Mouse (Mus musculus) hindbrain, embryonic 14.5 days (tissue): Measurements from ENCODE around the gene Cacna1s. TPM values are rescaled to one million over a fixed set of nuclear protein-coding genes. Genes with fewer than 3 reads are reported as not detected.

Source experiments
- ATAC-seq: fragments of 200-750 bp; cut with Nextera tagmentation; 2 replicates; pipeline ENCODE4 v1.8.0; 2017; ENCODE audit warnings: moderate number of reproducible peaks, mild to moderate bottlenecking, moderate TSS enrichment, moderate library complexity; ENCODE audit not compliant: low FRiP score
- DNase-seq: peaks from one replicate; pipeline ENCODE4 v3.0.0-alpha.2; 2015; ENCODE audit warnings: low spot score
- H3K27ac ChIP-seq: fragments of 300-500 bp; sonication (generic); 2 replicates; pipeline ENCODE4 v1.5.1; 2014; ENCODE audit warnings: mild to moderate bottlenecking, moderate library complexity
- H3K27me3 ChIP-seq: fragments of 300-500 bp; sonication (generic); 2 replicates; pipeline ENCODE4 v1.6.1; 2014; ENCODE audit warnings: mild to moderate bottlenecking, low read length, mixed read lengths; ENCODE audit not compliant: control insufficient read depth, insufficient read depth
- H3K36me3 ChIP-seq: fragments of 300-500 bp; sonication (generic); replicated peaks from 2 replicates; pipeline ENCODE4 v1.6.1; 2014; ENCODE audit not compliant: control insufficient read depth, insufficient read depth
- H3K4me1 ChIP-seq: fragments of 300-500 bp; sonication (generic); replicated peaks from 2 replicates; pipeline ENCODE4 v1.6.1; 2014; ENCODE audit warnings: antibody characterized with exemption, low read length, mixed read lengths; ENCODE audit not compliant: control insufficient read depth, insufficient read depth
- H3K4me2 ChIP-seq: fragments of 300-500 bp; sonication (generic); replicated peaks from 2 replicates; pipeline ENCODE4 v1.6.1; 2014; ENCODE audit warnings: mild to moderate bottlenecking, moderate library complexity
- H3K4me3 ChIP-seq: fragments of 300-500 bp; sonication (generic); replicated peaks from 2 replicates; pipeline ENCODE4 v1.5.1; 2014; ENCODE audit warnings: mild to moderate bottlenecking, low read length
- H3K9ac ChIP-seq: fragments of 300-500 bp; sonication (generic); 2 replicates; pipeline ENCODE4 v1.6.1; 2014
- H3K9me3 ChIP-seq: fragments of 300-500 bp; sonication (generic); 2 replicates; pipeline ENCODE4 v1.6.1; 2016; ENCODE audit warnings: low read length; ENCODE audit not compliant: control insufficient read depth
- WGBS: fragments of 180-500 bp; shearing (Covaris S2); extraction: QIAGEN DNeasy Blood & Tissue Kit; methylation state at CpG from one replicate; pipeline ENCODE4 v1.1.7; 2014; 5-methylcytosine and 5-hydroxymethylcytosine counted together
- polyA plus RNA-seq: library from polyadenylated mRNA; unstranded; fragments of >200 nt; fragmentation: Nextera tagmentation; extraction: Ambion mirVana; gene quantifications from 2 replicates; pipeline ENCODE4 v1.2.1, GENCODE M21; 2014

Gene Cacna1s
- polyA plus RNA-seq, 1 experiment from 2014 or later: 0.17 TPM

- peaks cover 27% of the 10 kb centered on the region for H3K4me1 ChIP-seq
- peak overlapping the region; percentile 93 for H3K4me3 ChIP-seq
- no peaks in the 10 kb centered on the region for H3K36me3 ChIP-seq
- peak overlapping the region; percentile 100 for H3K9ac ChIP-seq
- whole genome bisulfite sequencing: 48% methylated on average over 3 of the region's 3 CpGs
- DNase-seq (no peak), ATAC-seq (no peak)
- H3K27me3 ChIP-seq: no peaks in the 10 kb centered on the region
- H3K27ac ChIP-seq: no peak overlapping the region
- H3K9me3 ChIP-seq: no peaks in the 10 kb centered on the region
- peak overlapping the region; percentile 76 for H3K4me2 ChIP-seq
Measured at GRCm38 (mm10) chr1:136130107-136130506, 77.6 kb downstream of the Cacna1s start.

- Histone ChIP-seq H3K4me1 (peaks cover 36% of the 10 kb centered on the region), H3K4me2 (peak within 1 kb of the TSS; percentile 76)
Measured at GRCm38 (mm10) chr1:136130951-136131558, 78.5 kb downstream of the Cacna1s start, which contains the start of gene Kif21b. Gene Kif21b (plus strand): TSS chr1:136131389.

GRCm38 (mm10) chr1:136131603-136132291 lies 79.2 kb downstream of the Cacna1s start:
- DNase-seq (peak; percentile 60), ATAC-seq (peak; percentile 49)
- Histone ChIP-seq H3K27me3 (no peaks in the 10 kb centered on the region), H3K4me3 (peak overlapping the region; percentile 93), H3K36me3 (no peaks in the 10 kb centered on the region), H3K9me3 (no peaks in the 10 kb centered on the region), H3K27ac (peak overlapping the region; percentile 96), H3K4me1 (peaks cover 43% of the 10 kb centered on the region), H3K4me2 (peak overlapping the region; percentile 76), H3K9ac (peak overlapping the region; percentile 100)
- WGBS: under 1% methylated on average over 38 of the region's 43 CpGs

More at GRCm38 (mm10) chr1:136130951-136131558, 78.5 kb downstream of the Cacna1s start, which contains the start of gene Kif21b:
- H3K27me3 ChIP-seq: no peaks in the 10 kb centered on the region
- peak; percentile 93 for ATAC-seq
- H3K36me3 ChIP-seq: no peaks in the 10 kb centered on the region
- peak within 1 kb of the TSS; percentile 100 for H3K9ac ChIP-seq
- H3K4me3 ChIP-seq: peak within 1 kb of the TSS; percentile 93
- WGBS: 1% methylated on average over 38 of the region's 42 CpGs
- peak; percentile 92 for DNase-seq
- peak within 1 kb of the TSS; percentile 96 for H3K27ac ChIP-seq
- no peaks in the 10 kb centered on the region for H3K9me3 ChIP-seq

- H3K4me1 ChIP-seq: peaks cover 51% of the 10 kb centered on the region
- H3K36me3 ChIP-seq: no peaks in the 10 kb centered on the region
- peak; percentile 9; the same call in 1 of the 2 replicates for ATAC-seq
Measured at GRCm38 (mm10) chr1:136132386-136133201, 80.0 kb downstream of the Cacna1s start.

GRCm38 (mm10) chr1:136133570-136134240 lies 81.2 kb downstream of the Cacna1s start:
- Histone ChIP-seq H3K9me3 (no peaks in the 10 kb centered on the region), H3K4me2 (peak overlapping the region; percentile 76), H3K9ac (peak overlapping the region; percentile 100), H3K36me3 (no peaks in the 10 kb centered on the region), H3K27ac (peak overlapping the region; percentile 96), H3K4me1 (peaks cover 63% of the 10 kb centered on the region), H3K4me3 (peak overlapping the region; percentile 93), H3K27me3 (no peaks in the 10 kb centered on the region)
- DNase-seq (no peak), ATAC-seq (no peak)
- 28% methylated on average over 13 of the region's 13 CpGs for WGBS

More at GRCm38 (mm10) chr1:136132386-136133201, 80.0 kb downstream of the Cacna1s start:
- peak; percentile 57 for DNase-seq
- Histone ChIP-seq H3K27ac (peak overlapping the region; percentile 96), H3K4me2 (peak overlapping the region; percentile 76), H3K9me3 (no peaks in the 10 kb centered on the region), H3K4me3 (peak overlapping the region; percentile 93), H3K27me3 (no peaks in the 10 kb centered on the region), H3K9ac (peak overlapping the region; percentile 100)
- WGBS: 23% methylated on average over 10 of the region's 10 CpGs

DNA sequence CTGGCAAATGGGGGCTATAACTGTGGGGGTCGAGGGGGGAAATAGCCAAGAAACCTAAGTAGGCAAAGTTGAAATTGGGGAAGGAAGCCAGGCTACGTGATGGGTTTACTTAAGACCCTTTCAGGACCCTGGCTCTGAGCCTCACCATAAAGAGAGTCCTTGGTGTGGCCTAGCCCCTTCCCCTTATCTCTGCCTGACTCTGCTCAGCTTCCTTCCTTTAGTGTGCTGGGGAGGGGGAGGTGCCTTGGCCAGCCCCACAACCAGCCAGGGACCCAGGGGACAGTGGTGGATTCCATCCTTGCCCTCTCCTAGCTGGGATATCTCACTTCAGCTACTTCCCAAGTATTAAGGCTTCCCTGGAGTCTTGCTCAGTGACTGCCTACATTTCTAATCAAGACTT lies 82.0 kb downstream of the Cacna1s start:
- Histone ChIP-seq H3K4me1 (peaks cover 68% of the 10 kb centered on the region), H3K27ac (no peak overlapping the region), H3K9me3 (no peaks in the 10 kb centered on the region), H3K36me3 (no peaks in the 10 kb centered on the region), H3K9ac (peak overlapping the region; percentile 100; the same call in 1 of the 2 replicates), H3K4me3 (peak overlapping the region; percentile 93; the same call in 1 of the 2 replicates), H3K4me2 (peak overlapping the region; percentile 76), H3K27me3 (no peaks in the 10 kb centered on the region)
- DNase-seq: no peak
- WGBS: 81% methylated on average over 2 of the region's 2 CpGs
- no peak for ATAC-seq

GRCm38 (mm10) chr1:136135046-136135445 lies 82.5 kb downstream of the Cacna1s start:
- Histone ChIP-seq H3K4me1 (peaks cover 68% of the 10 kb centered on the region), H3K27ac (no peak overlapping the region), H3K9ac (no peak overlapping the region), H3K4me3 (no peak overlapping the region), H3K9me3 (no peaks in the 10 kb centered on the region), H3K27me3 (no peaks in the 10 kb centered on the region), H3K4me2 (peak overlapping the region; percentile 76), H3K36me3 (no peaks in the 10 kb centered on the region)
- DNase-seq: no peak
- 64% methylated on average over 1 of the region's 1 CpGs for WGBS
- no peak for ATAC-seq

DNA sequence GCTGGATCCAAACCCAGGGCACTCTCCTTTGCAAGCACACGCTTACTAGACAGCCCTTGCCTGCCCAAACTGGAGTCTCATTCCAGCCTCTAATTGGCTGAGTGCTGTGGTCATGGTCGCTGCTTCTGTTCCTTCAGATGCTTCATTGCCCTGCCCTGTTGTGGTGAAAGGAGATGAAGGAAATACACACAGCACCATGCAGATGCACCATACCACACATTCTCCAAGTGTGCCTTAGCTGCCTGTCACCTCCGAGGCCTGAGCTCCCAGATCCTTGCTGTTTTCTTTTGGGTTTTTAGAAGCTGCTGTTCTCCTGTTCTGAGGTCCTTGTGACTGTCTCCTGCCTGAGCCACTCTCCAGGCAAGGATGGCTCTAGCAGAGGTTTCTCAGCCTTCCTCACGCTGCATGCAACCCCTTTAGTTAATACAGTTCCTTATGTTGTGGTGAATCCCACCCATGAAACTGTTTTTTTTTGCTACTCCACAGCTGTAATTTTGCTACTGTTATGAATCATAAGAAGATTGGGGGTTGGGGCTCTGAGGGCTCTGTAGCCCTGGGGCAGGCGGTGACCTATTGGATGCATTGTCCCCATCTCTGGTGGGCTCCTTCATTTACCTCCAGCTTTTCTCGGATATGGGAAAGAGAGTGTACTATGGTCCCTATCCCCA lies 83.4 kb downstream of the Cacna1s start:
- H3K9me3 ChIP-seq: no peaks in the 10 kb centered on the region
- H3K4me3 ChIP-seq: no peak overlapping the region
- no peak for DNase-seq
- H3K36me3 ChIP-seq: no peaks in the 10 kb centered on the region
- 68% methylated on average over 6 of the region's 6 CpGs for WGBS
- no peak for ATAC-seq
- H3K4me1 ChIP-seq: peaks cover 71% of the 10 kb centered on the region
- no peak overlapping the region for H3K9ac ChIP-seq
- peak overlapping the region; percentile 76 for H3K4me2 ChIP-seq
- H3K27me3 ChIP-seq: no peaks in the 10 kb centered on the region
- H3K27ac ChIP-seq: no peak overlapping the region
